Mouse (Mus musculus): Measurements from ENCODE around the gene Cdkn2d.
"Not testable (repeated sequence)": the region's sequence is repeated elsewhere in the genome, so short reads cannot be mapped to it uniquely, and the experiment has no call there.

The Cdkn2d gene

GRCm38 (mm10) chr9:21316696-21317095, 25.5 kb upstream of the Cdkn2d start:
- no peak for DNase-seq (ENCODE audit: low spot score)

GRCm38 (mm10) chr9:21315421-21315820, 24.2 kb upstream of the Cdkn2d start:
- no peak for DNase-seq (ENCODE audit: low spot score)

- no peak for DNase-seq (ENCODE audit: low spot score)
Measured at GRCm38 (mm10) chr9:21314367-21315140, 23.3 kb upstream of the Cdkn2d start.

- DNase-seq (ENCODE audit: low spot score), result peak; percentile 61
Measured at GRCm38 (mm10) chr9:21313394-21313793, 22.2 kb upstream of the Cdkn2d start.

DNA sequence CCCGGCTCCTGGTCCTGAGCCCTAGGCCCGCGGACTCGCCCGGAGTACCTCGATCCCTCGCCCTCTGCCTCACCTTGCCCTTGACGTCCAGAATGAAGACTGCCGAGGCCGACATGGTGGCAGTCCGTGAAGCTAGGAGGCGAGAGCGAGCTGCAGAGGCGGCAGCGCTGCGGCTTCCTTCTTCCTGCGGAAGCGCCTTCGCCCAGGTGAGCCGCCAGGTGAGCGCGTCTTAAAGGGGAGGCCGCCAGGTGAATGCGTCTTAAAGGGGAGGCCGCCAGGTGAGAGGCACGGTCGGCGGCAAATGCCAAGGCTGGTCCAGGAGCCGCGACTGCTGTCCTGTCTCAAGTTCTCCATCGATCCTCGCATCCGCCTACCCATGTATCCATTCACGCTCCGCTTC, 20.9 kb upstream of the Cdkn2d start, which contains the start of gene Ap1m2:
TSS of gene Ap1m2 (minus strand) at position 204 of the 400 bp plus-strand sequence.
- DNase-seq (ENCODE audit: low spot score), result no peak

DNA sequence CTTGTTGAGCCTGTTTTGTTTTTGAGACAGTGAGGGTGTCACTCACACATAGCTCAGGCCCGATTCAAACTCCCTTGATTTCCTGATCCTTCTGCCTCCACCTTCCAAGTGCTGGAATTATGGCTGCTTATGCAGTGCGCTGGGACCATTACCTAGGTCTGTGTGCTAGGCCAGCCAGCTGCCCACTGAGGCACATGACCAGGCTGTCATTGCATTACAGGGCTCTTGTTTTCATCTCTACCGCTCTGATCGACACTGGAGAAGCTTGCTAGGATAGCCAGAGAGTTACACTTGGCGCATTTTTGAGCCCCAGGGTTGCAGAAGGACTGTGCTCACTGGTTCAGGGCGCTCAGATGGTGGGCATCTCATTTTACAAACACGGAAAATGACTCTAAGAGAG, 20.5 kb upstream of the Cdkn2d start:
- no peak for DNase-seq (ENCODE audit: low spot score)

DNA sequence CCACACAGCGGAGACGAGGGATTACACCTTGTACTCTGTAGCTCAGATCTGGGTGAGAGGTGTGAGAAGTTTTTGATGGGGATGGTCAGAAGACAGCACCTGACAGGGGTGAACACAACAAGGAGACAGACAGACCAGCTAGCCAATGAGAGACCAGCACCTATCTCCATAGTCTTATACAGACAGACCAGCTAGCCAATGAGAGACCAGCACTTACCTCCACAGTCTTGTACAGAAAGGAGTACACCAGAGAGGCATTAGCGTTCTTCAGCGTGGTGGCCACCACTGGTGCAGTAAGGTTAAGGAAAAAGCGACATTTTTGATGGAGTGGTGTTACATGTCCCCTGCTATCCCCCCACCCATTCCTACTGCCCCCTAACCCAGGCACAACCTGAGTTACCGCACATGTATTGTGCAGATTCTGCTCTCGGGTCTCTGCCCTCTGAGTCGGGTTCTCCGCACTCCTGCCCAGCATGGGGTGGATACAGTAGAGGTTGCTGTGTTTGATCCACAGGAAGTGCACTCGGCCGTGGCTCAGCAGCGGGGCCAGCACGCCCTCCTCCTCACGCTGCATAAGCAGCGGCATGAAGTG, 18.0 kb upstream of the Cdkn2d start:
- DNase-seq (ENCODE audit: low spot score), result no peak

DNA sequence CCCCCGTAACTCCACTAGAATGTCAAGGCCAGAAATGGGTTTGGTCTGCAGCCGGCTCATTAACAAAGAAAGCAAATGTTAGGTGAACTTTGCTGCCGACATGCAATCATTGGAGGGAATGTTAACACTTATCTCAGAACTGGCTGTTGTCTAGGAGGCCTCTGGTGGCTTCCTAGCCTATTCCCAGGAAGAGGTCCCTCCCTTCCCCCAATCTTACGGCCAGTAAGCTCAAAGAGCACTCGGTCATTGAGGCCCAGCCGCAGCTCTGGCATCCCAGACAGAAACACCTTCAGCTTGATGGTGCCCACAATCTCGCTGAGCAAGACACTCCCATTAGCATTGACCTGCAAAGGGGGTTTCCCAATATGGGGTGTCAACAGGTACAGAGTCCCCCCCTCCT, 13.9 kb upstream of the Cdkn2d start:
- no peak for DNase-seq (ENCODE audit: low spot score)

DNA sequence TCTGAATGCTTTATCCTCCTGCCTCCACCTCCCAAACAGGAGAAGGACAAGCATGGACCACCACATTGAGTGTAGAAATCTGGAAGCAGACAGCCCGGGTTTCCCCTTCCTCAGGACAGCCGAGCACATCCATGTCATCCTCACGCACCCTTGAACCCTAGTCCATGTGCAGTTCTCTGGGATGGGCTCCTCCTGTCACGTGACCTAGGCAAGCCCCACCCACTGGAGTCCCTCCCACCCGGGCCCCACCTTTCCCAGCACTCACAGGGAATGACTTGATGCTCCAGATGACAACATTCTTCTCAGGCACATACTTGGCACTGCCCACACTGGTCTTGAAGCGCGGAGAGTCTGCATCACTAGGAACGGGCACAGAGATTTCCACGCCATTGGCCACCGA, 7.8 kb upstream of the Cdkn2d start:
- DNase-seq (ENCODE audit: low spot score), result no peak

- DNase-seq (ENCODE audit: low spot score), result no peak
Measured at GRCm38 (mm10) chr9:21292271-21292670, 1.1 kb upstream of the Cdkn2d start.

DNA sequence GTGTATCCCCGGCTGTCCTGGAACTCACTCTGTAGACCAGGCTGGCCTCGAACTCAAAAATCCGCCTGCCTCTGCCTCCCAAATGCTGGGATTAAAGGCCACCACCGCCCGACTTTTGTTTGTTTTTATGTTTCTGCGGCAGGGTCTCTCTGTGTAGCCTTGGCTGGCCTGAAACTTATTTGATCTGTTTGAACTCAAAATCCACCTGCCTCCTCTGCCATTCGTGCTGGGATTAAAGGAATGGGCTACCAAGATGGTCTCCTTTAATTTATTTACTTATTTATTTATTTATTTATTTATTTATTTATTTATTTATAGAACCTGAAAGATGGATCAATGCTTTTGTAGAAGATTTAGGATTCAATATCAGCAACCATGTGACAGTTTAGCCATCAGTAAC, 661 bp upstream of the Cdkn2d start:
- not testable (repeated sequence) for DNase-seq (ENCODE audit: low spot score)

- no peak for DNase-seq (ENCODE audit: low spot score)
Measured at GRCm38 (mm10) chr9:21290589-21290988, 618 bp downstream of the Cdkn2d start.

GRCm38 (mm10) chr9:21289337-21289671, 1.9 kb downstream of the Cdkn2d start:
- DNase-seq (ENCODE audit: low spot score), result no peak

DNA sequence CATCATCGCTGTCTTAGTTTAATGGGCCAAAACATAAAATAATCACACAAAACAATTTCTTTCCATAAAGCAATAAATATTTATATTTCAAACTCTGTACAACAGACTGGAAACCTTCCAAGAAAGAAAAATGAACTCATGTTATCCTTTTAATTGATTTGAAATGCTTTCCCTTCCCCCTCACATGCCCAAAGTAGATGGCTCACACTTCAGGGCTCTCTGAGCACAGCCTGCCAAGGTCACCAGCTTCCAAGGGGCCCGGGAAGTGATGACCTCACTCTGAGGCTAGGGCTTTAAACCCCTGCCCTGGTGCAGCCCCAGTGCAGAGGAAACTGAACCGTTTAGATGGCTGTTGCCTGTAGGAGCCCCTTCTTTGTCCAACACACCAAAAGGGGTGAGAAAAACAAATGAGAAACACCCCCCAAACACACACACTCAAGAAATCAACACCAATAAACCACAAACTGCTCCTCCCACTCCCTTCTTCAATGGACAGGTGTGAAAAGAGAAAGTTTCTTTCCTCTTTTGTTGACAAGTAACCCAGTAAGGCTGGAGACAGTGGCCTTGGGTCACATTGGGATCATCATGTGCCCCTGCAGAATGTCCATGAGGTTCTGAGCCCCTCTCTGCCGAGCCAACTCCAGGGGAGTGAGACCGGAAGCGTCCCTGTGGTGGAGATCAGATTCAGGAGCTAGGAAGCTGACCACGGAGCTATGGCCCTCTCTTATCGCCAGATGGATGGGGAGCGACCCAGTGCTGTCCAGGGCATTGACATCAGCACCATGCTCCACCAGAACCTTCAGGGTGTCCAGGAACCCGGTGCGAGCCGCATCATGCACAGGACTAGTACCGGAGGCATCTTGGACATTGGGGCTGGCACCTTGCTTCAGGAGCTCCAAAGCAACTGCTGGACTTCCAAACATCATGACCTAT, 2.5 kb downstream of the Cdkn2d start:
- no peak for DNase-seq (ENCODE audit: low spot score)

DNA sequence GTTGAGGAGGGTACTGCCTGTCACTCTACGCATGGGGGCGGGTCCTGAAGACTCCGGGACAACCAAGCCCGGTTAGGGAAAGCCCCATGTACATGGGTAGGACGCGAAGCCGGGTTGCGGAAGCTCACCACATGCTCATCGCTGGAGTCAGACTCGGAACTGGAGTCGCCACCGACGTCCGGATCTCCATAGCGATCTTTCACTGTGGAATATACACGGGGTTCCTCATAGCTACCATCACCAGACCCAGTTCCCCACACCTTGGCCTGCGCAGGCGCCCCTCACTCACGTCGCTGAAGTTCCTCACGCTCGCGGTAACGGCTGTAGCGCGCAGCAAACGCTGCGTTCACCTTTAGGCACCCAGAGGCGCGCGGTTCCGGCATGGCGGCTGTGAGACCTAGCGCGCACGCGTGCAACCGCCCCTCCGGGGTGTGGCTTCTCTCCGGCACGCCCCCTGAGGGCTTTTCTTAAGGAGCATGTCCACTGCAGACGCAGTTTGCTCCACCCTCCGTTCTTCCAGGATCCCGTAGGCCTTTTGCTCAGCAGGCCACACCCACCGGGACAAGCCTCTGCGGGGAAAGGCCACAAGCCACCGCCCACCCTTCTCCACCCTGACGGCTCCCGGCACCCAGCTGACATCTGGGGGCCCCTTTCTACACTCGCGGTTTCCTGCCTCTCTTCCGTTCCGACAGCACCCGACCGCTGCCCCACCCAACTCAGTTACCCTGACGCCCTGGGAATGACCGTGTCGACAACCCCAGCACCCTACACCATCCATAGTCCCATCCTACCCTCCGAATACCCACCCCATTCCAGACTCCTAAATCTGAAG, 3.4 kb downstream of the Cdkn2d start, which contains the start of gene Kri1:
TSS of gene Kri1 (minus strand) at position 399 of the 832 bp plus-strand sequence.
- DNase-seq (ENCODE audit: low spot score), result peak; percentile 96

GRCm38 (mm10) chr9:21286753-21287152, 4.5 kb downstream of the Cdkn2d start:
- DNase-seq (ENCODE audit: low spot score), result no peak

DNA sequence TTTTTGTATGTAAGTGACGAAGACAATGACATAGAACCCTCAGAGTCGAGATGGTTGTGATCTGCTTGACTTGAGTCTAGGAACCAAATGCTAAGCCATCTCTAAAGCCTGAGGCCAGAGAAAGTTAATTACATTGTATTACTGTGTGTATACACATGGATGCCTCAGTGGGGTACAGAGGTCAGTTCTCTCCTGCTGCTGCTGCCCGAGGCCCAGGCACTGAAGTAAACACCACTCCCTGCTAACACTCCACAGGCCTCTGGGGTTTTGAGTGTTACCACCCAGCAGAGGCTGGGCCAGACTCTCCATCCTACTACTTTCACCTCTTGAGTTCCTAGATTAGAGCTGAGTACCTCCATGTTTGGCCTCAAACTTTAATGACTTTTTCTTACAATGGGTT, 7.2 kb downstream of the Cdkn2d start:
- no peak for DNase-seq (ENCODE audit: low spot score)

GRCm38 (mm10) chr9:21283591-21283990, 7.6 kb downstream of the Cdkn2d start:
- no peak for DNase-seq (ENCODE audit: low spot score)

DNA sequence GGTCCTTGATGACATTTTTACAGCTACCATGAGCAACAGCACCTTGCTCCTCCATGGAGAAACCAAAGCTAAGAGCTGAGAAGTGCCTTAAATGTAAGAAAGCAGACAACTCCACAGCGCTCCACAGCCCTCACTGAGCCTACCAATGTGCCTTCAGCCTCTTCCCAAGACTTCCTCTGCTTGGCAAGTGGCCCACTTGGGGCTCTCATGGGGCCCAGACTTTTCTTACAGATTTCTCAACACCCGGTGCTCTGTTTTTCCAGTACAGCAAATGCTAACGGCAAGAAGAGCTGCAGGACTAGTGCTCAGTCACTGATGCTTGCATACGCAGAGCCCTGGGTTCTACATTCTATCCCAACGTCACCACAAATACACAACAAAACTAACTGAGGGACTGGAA, 13.4 kb downstream of the Cdkn2d start:
- no peak for DNase-seq (ENCODE audit: low spot score)

- no peak for DNase-seq (ENCODE audit: low spot score)
Measured at GRCm38 (mm10) chr9:21276307-21276706, 14.9 kb downstream of the Cdkn2d start.

GRCm38 (mm10) chr9:21275727-21276126, 15.5 kb downstream of the Cdkn2d start:
- no peak for DNase-seq (ENCODE audit: low spot score)

Measured in left cerebral cortex, adult 11 months (tissue).